Mouse (Mus musculus): ENCODE data around the gene Gm266.

GRCm38 (mm10) chr12:111455860-111456259 lies 29.8 kb downstream of the Gm266 start:
- no peak for TF ChIP-seq CTCF (IDR thresholded peaks at IDR 0.05; ENCODE audit: low read depth)
- no peak for TF ChIP-seq EP300 (IDR thresholded peaks at IDR 0.05; ENCODE audit: low read depth)

All from heart, postnatal 0 days (tissue).